Mouse (Mus musculus) testis, adult 2 months (tissue): ENCODE results near the gene Hist1h3d. TPM values are rescaled to one million over a fixed set of nuclear protein-coding genes. Genes with fewer than 3 reads are reported as not detected.
"Not testable (repeated sequence)": the region's sequence is repeated elsewhere in the genome, so short reads cannot be mapped to it uniquely, and the experiment has no call there.

Experiments
- H3K27ac ChIP-seq: fragments of 200-500 bp; 2 replicates; pipeline ENCODE4 v1.5.1; 2012; ENCODE audit warnings: low read depth, low read length; ENCODE audit not compliant: control insufficient read depth, insufficient read depth
- H3K27me3 ChIP-seq: fragments of 200-500 bp; 2 replicates; pipeline ENCODE4 v1.6.1; 2012; ENCODE audit warnings: mild to moderate bottlenecking, low read length, moderate library complexity; ENCODE audit not compliant: control insufficient read depth, insufficient read depth
- H3K36me3 ChIP-seq: fragments of 200-500 bp; 2 replicates; pipeline ENCODE4 v1.6.1; 2012; ENCODE audit warnings: mild to moderate bottlenecking, low read length; ENCODE audit not compliant: control insufficient read depth, insufficient read depth
- H3K4me1 ChIP-seq: fragments of 200-500 bp; 2 replicates; pipeline ENCODE4 v1.6.1; 2012; ENCODE audit warnings: low read length; ENCODE audit not compliant: control insufficient read depth, insufficient read depth
- H3K4me3 ChIP-seq: fragments of 200-500 bp; 2 replicates; pipeline ENCODE4 v1.5.1; 2012; ENCODE audit warnings: low read depth, mild to moderate bottlenecking, low read length, moderate library complexity, mixed read lengths; ENCODE audit not compliant: control insufficient read depth
- CTCF ChIP-seq: fragments of 200-500 bp; IDR thresholded peaks from 2 replicates; pipeline ENCODE4 v1.5.1; 2012; ENCODE audit warnings: low read depth, mild to moderate bottlenecking, inconsistent platforms, low read length, moderate library complexity; ENCODE audit not compliant: control insufficient read depth, insufficient read depth, insufficient replicate concordance
- POLR2A ChIP-seq: fragments of 200-500 bp; IDR thresholded peaks from 2 replicates; pipeline ENCODE4 v1.6.1; 2012; ENCODE audit warnings: low read depth, mild to moderate bottlenecking, inconsistent platforms, low read length, moderate library complexity; ENCODE audit not compliant: control insufficient read depth
- polyA plus RNA-seq: library from polyadenylated mRNA; depleted of rRNA; stranded (reverse); fragments of >200 nt; gene quantifications from 2 replicates; pipeline ENCODE4 v1.2.3, GENCODE M21; 2012

Gene Hist1h3d
- polyA plus RNA-seq, 1 experiment = 0.98 TPM

DNA sequence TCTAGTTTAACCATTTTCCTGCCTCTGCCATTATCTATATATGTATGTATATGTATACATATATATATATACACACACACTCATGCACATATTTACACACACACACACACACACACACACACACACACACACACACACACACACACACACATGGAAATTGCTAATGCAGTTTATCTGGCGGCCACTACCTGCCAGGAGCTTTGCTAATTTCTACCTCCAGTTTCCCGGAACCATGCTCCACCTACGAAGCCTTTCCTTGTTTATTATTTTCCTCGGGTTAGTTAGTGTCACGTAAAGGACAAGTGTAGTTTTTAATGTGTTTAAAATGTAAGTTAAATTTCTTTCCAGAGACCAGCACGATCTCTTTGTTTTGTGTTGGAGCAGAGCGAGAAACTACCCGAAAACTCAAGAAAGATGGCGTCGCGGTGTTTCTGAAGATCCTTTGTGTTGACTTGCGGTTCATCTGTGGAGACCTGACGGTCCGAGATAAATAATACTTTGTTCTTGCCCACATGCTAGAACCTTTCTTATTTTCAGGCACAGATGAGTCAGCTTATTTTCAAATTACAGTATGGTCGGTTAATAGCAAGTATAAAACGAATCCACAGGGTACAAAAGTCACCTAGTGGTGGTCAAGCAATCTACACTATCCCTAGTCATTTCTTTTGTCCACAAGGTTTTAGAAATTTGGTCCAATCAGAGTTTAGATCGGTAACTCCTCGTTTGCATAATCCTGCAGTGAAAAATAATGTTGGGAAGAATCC, 12.7 kb upstream of the Hist1h3d start:
- H3K27me3 ChIP-seq = no peaks in the 10 kb centered on the region
- TF ChIP-seq POLR2A (no peak), CTCF (no peak)
- H3K4me1 ChIP-seq = peaks cover 4% of the 10 kb centered on the region
- peak overlapping the region; percentile 75 for H3K27ac ChIP-seq
- H3K4me3 ChIP-seq = peak overlapping the region; percentile 34; the same call in 1 of the 2 replicates
- H3K36me3 ChIP-seq = no peaks in the 10 kb centered on the region

- TF ChIP-seq POLR2A (no peak), CTCF (no peak)
- Histone ChIP-seq H3K4me1 (peaks cover 4% of the 10 kb centered on the region), H3K36me3 (no peaks in the 10 kb centered on the region), H3K4me3 (no peak overlapping the region), H3K27ac (no peak overlapping the region), H3K27me3 (no peaks in the 10 kb centered on the region)
These were observed 11.1 kb upstream of the Hist1h3d start for GRCm38 (mm10) chr13:23564482-23564881.

GRCm38 (mm10) chr13:23570261-23571021, 5.1 kb upstream of the Hist1h3d start:
- Histone ChIP-seq H3K27ac (peak overlapping the region; percentile 62; the same call in 1 of the 2 replicates), H3K4me3 (peak overlapping the region; percentile 44)
- H3K4me1 ChIP-seq, H3K27me3 ChIP-seq, H3K36me3 ChIP-seq: not testable (repeated sequence)

- Histone ChIP-seq H3K27ac (peak within 1 kb of the TSS; percentile 62; the same call in 1 of the 2 replicates), H3K27me3 (no peaks in the 10 kb centered on the region), H3K4me3 (peak within 1 kb of the TSS; percentile 44), H3K36me3 (no peaks in the 10 kb centered on the region), H3K4me1 (peaks cover 4% of the 10 kb centered on the region)
- TF ChIP-seq CTCF = no peak
- TF ChIP-seq POLR2A = no peak
These were observed 4.5 kb upstream of the Hist1h3d start, which contains the start of the genes Hist1h2ae and Hist1h2bg for GRCm38 (mm10) chr13:23571022-23571503. Gene Hist1h2ae (minus strand): TSS chr13:23571220. Gene Hist1h2bg (plus strand): TSS chr13:23571396.

DNA sequence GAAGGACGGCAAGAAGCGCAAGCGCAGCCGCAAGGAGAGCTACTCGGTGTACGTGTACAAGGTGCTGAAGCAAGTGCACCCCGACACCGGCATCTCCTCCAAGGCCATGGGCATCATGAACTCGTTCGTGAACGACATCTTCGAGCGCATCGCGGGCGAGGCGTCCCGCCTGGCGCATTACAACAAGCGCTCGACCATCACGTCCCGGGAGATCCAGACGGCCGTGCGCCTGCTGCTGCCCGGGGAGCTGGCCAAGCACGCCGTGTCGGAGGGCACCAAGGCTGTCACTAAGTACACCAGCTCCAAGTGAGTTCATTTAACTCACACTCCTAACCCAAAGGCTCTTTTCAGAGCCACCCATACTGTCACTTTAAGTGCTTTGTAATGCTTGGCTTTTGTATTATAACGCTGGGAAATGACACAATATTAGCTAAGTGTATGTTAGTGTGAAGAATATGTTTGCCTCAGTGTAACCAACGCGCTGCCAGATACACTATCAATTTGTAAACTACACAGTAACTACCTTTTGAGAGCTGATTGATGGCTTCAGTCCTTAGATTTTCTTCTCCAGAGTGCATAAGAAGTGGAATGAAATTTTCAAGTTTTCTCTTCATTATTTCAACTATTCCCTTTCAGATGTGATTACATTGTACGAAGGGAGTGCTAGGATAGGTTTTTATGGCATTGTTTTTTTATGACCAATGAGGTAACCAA, 3.9 kb upstream of the Hist1h3d start:
- H3K36me3 ChIP-seq, H3K4me1 ChIP-seq, H3K27ac ChIP-seq, H3K27me3 ChIP-seq, H3K4me3 ChIP-seq: not testable (repeated sequence)

- TF ChIP-seq POLR2A = no peak
- no peak for TF ChIP-seq CTCF
These were observed 3.1 kb upstream of the Hist1h3d start for GRCm38 (mm10) chr13:23572218-23573033.

GRCm38 (mm10) chr13:23573034-23573897, 2.3 kb upstream of the Hist1h3d start:
- not testable (repeated sequence) for H3K27ac ChIP-seq, H3K36me3 ChIP-seq, H3K4me1 ChIP-seq

More at GRCm38 (mm10) chr13:23572218-23573033, 3.1 kb upstream of the Hist1h3d start:
- no peaks in the 10 kb centered on the region; the same call in 1 of the 2 replicates for H3K27me3 ChIP-seq
- no peak overlapping the region for H3K27ac ChIP-seq
- peaks cover 4% of the 10 kb centered on the region for H3K4me1 ChIP-seq
- H3K36me3 ChIP-seq = no peaks in the 10 kb centered on the region
- no peak overlapping the region for H3K4me3 ChIP-seq

GRCm38 (mm10) chr13:23573898-23574524, 1.6 kb upstream of the Hist1h3d start, which contains the start of the genes Hist1h2bf and Hist1h2ad:
Gene Hist1h2bf (minus strand): TSS chr13:23574196.
Gene Hist1h2ad (plus strand): TSS chr13:23574381.
- not testable (repeated sequence) for H3K4me1 ChIP-seq, H3K36me3 ChIP-seq, H3K27me3 ChIP-seq
- Histone ChIP-seq H3K4me3 (peak within 1 kb of the TSS; percentile 62), H3K27ac (0 out of 2 replicates have a peak within 1 kb of the TSS, but pooled peaks have one; percentile 53)

More at GRCm38 (mm10) chr13:23573034-23573897, 2.3 kb upstream of the Hist1h3d start:
- H3K27me3 ChIP-seq, H3K4me3 ChIP-seq: not testable (repeated sequence)
